Mouse (Mus musculus): Measurements from ENCODE around the gene Epdr1. TPM values are rescaled to one million over a fixed set of nuclear protein-coding genes. Genes with fewer than 3 reads are reported as not detected.

Gene Epdr1
- polyA plus RNA-seq, 1 experiment from 2014 or later = 51.8 TPM

DNA sequence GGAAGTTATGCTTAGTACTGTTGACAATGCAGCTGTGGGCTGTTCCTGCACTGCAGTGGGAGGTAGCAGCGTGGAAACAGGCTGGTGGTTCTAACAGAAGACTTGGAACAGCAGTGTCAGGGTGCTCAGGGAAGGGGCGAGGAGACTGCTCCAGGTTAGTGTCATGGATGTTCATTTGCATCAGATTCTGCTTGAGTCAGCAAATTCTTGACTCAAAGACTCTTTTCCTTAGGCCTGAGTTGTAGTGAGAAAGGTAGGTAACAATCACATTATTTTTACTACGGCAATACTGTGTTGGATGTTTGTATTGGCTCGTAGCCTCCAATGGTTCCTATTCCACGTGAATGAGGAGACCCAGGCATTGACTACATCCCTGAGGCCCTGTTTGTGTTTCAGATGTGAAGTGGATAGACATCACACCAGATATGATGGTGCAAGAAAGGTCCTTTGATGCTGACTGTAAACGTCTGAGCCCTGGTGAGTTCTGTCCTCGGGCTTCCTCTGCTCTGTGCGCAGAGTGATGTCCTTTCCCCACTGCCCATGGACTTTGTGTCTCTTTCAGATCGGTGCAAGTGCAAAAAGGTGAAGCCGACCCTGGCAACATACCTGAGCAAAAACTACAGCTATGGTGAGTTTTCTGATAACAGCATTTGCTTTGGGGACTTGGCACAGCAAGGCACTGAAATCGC is 5.0 kb upstream of the Epdr1 start:
- H3K4me1 ChIP-seq = peaks cover 12% of the 10 kb centered on the region
- H3K4me2 ChIP-seq (replicated peaks) = no peak overlapping the region
- no peak for ATAC-seq (ENCODE audit: insufficient number of reproducible peaks, low FRiP score, low TSS enrichment, low read depth)
- H3K9me3 ChIP-seq (replicated peaks) = no peaks in the 10 kb centered on the region
- H3K27me3 ChIP-seq = peaks cover 28% of the 10 kb centered on the region
- H3K9ac ChIP-seq = no peak overlapping the region
- H3K36me3 ChIP-seq = no peaks in the 10 kb centered on the region
- no peak overlapping the region for H3K4me3 ChIP-seq (replicated peaks)
- 81% methylated on average over 11 of the region's 11 CpGs for WGBS
- H3K27ac ChIP-seq (replicated peaks) = no peak overlapping the region

DNA sequence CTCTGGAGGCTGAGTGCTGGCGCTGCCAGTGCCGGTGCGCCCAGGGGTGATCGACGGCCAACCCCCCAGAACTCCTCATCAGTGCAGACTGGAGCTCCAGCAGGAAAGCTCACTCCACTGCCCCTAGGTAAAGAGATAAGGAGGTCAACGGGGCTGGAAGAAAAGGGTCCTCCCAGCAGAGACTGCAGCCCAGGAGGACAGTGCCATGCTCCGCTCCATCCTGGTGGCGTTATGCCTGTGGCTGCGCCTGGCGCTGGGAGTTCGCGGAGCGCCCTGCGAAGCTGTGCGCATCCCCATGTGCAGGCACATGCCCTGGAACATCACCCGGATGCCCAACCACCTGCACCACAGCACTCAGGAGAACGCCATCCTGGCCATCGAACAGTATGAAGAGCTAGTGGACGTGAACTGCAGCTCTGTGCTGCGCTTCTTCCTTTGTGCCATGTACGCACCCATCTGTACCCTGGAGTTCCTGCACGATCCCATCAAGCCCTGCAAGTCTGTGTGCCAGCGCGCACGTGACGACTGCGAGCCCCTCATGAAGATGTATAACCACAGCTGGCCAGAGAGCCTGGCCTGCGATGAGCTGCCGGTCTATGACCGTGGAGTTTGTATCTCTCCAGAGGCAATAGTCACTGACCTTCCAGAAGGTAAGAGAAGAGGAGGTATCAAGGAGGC is 3.6 kb upstream of the Epdr1 start:
- WGBS = 24% methylated on average over 30 of the region's 30 CpGs
- peaks cover 12% of the 10 kb centered on the region for H3K4me1 ChIP-seq
- H3K27ac ChIP-seq (replicated peaks) = no peak overlapping the region
- H3K9me3 ChIP-seq (replicated peaks) = no peaks in the 10 kb centered on the region
- H3K9ac ChIP-seq = peak overlapping the region; percentile 21; the same call in 1 of the 2 replicates
- no peak for ATAC-seq (ENCODE audit: insufficient number of reproducible peaks, low FRiP score, low TSS enrichment, low read depth)
- H3K27me3 ChIP-seq = peaks cover 28% of the 10 kb centered on the region
- H3K36me3 ChIP-seq = no peaks in the 10 kb centered on the region
- H3K4me3 ChIP-seq (replicated peaks) = peak overlapping the region; percentile 48
- H3K4me2 ChIP-seq (replicated peaks) = peak overlapping the region; percentile 86

DNA sequence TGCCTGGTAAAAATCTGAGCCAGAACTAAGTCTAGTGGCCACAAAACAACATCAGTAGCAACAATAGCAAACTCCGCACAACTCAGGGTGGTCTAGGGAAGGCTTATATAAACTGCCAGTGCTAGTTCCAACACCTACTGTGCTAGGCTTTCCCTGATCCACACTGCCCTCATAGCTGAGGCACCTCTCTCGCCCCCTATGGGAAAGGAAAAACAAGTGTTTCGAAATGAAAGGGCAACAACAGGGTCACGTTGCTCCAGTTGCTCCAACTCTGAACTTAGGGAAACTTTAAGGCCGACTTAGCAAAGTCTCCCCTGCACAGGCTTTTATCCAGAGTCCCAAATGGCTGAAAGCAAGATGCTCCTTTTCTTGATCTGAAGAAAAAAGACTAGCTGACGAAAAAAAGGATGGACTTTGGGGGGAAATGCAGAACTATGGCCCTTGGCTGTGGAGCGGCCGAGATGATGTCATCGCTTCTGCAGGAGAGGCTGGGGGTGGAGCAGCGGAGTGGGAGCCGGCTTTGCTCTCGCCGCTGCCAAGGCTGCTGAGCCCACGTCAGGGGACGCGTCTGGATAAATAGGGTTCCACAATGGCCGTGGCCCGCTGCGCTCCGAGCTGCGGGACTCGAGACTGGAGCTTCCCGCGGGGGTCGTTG is 3.0 kb upstream of the Epdr1 start, which contains the start of gene Sfrp4:
Gene Sfrp4, plus strand, starts transcription at position 532 of the 655 bp plus-strand sequence.
- ATAC-seq (ENCODE audit: insufficient number of reproducible peaks, low FRiP score, low TSS enrichment, low read depth) = peak; percentile 76; the same call in 1 of the 2 replicates
- H3K4me1 ChIP-seq = peaks cover 12% of the 10 kb centered on the region
- H3K36me3 ChIP-seq = no peaks in the 10 kb centered on the region
- H3K27ac ChIP-seq (replicated peaks) = no peak within 1 kb of the TSS
- H3K27me3 ChIP-seq = peaks cover 28% of the 10 kb centered on the region
- H3K9me3 ChIP-seq (replicated peaks) = no peaks in the 10 kb centered on the region
- H3K4me3 ChIP-seq (replicated peaks) = peak within 1 kb of the TSS; percentile 48
- 5% methylated on average over 25 of the region's 25 CpGs for WGBS
- peak within 1 kb of the TSS; percentile 21; the same call in 1 of the 2 replicates for H3K9ac ChIP-seq
- peak within 1 kb of the TSS; percentile 86 for H3K4me2 ChIP-seq (replicated peaks)

DNA sequence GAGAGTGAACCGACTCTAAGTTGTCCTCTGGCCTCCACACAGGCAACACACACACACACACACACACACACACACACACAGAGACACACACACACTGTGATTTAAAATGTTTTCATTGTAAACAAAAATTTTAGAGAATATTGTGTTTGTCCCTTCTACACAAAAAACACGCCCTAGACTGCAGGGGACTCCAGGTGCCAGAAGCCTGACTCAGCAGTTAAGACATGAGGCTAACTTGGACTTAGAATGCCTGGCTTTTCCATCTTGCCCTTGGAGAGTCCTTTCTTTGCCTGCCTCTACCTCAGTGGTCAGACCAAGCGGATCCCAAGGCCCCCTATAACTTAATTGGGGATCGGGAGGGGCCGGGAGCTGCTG is 899 bp downstream of the Epdr1 start:
- Histone ChIP-seq H3K4me1 (peaks cover 12% of the 10 kb centered on the region), H3K4me3 (replicated peaks) (peak overlapping the region; percentile 78), H3K27me3 (peaks cover 14% of the 10 kb centered on the region), H3K27ac (replicated peaks) (peak overlapping the region; percentile 74; the same call in 1 of the 2 replicates), H3K4me2 (replicated peaks) (peak overlapping the region; percentile 91), H3K9me3 (replicated peaks) (no peaks in the 10 kb centered on the region), H3K36me3 (no peaks in the 10 kb centered on the region), H3K9ac (peak overlapping the region; percentile 79)
- peak; percentile 65 for ATAC-seq (ENCODE audit: insufficient number of reproducible peaks, low FRiP score, low TSS enrichment, low read depth)
- 7% methylated on average over 5 of the region's 5 CpGs for WGBS

DNA sequence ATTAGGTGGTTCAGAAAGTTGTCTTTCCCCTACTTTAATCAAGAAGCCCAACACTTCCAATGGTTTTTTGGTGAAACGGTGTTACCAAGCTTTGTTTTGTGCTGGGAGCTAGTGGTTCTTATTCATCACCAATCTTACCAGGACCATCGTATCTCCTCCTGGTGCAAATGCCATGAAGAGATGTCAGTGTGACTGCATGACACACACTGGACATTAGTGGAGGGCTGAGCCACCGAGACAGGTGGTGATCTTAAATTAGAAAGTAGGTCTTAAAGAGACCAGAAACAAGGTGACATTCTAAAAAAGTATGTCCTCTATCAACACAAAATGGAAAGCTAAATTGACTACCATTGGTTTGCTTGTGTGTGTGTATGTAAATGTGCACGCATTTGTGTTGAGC is 1.6 kb downstream of the Epdr1 start:
- 93% methylated on average over 4 of the region's 4 CpGs for WGBS
- Histone ChIP-seq H3K4me2 (replicated peaks) (peak overlapping the region; percentile 91; the same call in 1 of the 2 replicates), H3K27me3 (peaks cover 6% of the 10 kb centered on the region), H3K9ac (no peak overlapping the region), H3K4me1 (peaks cover 7% of the 10 kb centered on the region), H3K9me3 (replicated peaks) (no peaks in the 10 kb centered on the region), H3K36me3 (no peaks in the 10 kb centered on the region), H3K4me3 (replicated peaks) (no peak overlapping the region), H3K27ac (replicated peaks) (no peak overlapping the region)
- no peak for ATAC-seq (ENCODE audit: insufficient number of reproducible peaks, low FRiP score, low TSS enrichment, low read depth)

DNA sequence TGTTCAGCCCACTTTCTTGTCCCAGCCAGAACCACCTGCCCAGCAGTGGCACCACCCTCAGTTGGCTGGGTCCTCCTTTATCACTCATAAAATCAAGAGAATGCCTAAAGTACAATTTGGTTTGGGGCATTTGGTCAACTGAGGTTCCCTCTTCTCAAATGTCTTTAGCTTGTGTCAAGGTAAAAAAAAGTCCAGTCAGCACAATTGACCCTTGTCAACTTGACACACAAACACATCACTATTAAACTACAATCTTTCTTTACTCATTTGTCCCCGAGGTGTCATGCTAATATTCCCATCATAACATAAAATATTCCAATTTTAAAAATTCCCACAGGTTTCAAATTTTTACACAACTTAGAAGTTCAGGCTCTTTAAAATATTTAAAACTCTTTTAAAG is 5.4 kb downstream of the Epdr1 start:
- ATAC-seq (ENCODE audit: insufficient number of reproducible peaks, low FRiP score, low TSS enrichment, low read depth) = no peak
- 78% methylated on average over 1 of the region's 1 CpGs for WGBS

DNA sequence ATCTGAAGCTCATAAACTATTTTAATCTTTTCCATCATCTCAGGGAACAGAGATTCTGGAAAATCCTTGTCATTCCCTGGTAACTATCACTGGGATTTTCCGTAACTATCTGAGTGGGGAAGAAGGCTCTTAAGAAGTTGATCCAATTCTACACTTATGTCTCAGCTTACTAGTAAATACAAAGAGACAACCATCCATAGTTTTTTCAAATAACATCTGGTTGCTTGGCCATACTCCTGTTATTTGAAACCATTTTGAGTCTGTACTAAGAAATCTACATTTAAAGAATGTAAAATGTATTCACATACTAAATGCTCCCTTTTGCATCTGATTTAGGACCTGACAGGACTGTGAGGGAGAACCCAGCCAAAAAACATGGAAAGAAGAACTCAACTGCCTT is 6.3 kb downstream of the Epdr1 start:
- WGBS = 60% methylated on average over 1 of the region's 1 CpGs
- H3K36me3 ChIP-seq = no peaks in the 10 kb centered on the region
- no peaks in the 10 kb centered on the region for H3K9me3 ChIP-seq (replicated peaks)
- no peak overlapping the region for H3K4me3 ChIP-seq (replicated peaks)
- no peaks in the 10 kb centered on the region for H3K27me3 ChIP-seq
- H3K27ac ChIP-seq (replicated peaks) = no peak overlapping the region
- no peak overlapping the region for H3K9ac ChIP-seq
- H3K4me1 ChIP-seq = no peaks in the 10 kb centered on the region
- H3K4me2 ChIP-seq (replicated peaks) = no peak overlapping the region
- peak; percentile 54; the same call in 1 of the 2 replicates for ATAC-seq (ENCODE audit: insufficient number of reproducible peaks, low FRiP score, low TSS enrichment, low read depth)

More for the DNA sequence above, 5.4 kb downstream of the Epdr1 start:
- no peaks in the 10 kb centered on the region for H3K4me1 ChIP-seq
- peak overlapping the region; percentile 53 for H3K27ac ChIP-seq (replicated peaks)
- H3K36me3 ChIP-seq = no peaks in the 10 kb centered on the region
- H3K27me3 ChIP-seq = no peaks in the 10 kb centered on the region
- H3K9ac ChIP-seq = no peak overlapping the region
- no peak overlapping the region for H3K4me2 ChIP-seq (replicated peaks)
- H3K4me3 ChIP-seq (replicated peaks) = no peak overlapping the region
- no peaks in the 10 kb centered on the region for H3K9me3 ChIP-seq (replicated peaks)

DNA sequence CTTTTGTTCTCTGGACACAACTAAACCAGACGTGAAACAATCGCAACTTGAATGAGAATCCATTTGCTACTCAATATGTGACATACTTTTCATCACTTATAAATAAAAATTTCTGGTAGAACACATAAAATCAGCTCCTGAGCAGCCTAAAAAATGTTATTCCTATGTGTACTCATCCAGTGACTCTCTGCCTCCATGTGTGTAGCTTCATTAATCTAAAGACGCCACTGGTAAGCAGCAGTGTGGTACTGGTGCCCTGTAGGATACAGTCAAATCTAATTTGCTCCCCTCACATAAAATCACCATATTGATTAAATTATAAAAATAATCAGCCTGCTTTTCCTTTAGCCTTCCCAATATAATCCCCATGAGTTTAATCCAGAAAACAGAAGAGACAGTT is 6.8 kb downstream of the Epdr1 start:
- H3K4me3 ChIP-seq (replicated peaks) = no peak overlapping the region
- no peak overlapping the region for H3K4me2 ChIP-seq (replicated peaks)
- no peak for ATAC-seq (ENCODE audit: insufficient number of reproducible peaks, low FRiP score, low TSS enrichment, low read depth)
- H3K27me3 ChIP-seq = no peaks in the 10 kb centered on the region
- H3K27ac ChIP-seq (replicated peaks) = no peak overlapping the region
- H3K4me1 ChIP-seq = no peaks in the 10 kb centered on the region
- no peaks in the 10 kb centered on the region for H3K36me3 ChIP-seq
- WGBS = 74% methylated on average over 3 of the region's 3 CpGs
- no peak overlapping the region for H3K9ac ChIP-seq
- H3K9me3 ChIP-seq (replicated peaks) = no peaks in the 10 kb centered on the region

DNA sequence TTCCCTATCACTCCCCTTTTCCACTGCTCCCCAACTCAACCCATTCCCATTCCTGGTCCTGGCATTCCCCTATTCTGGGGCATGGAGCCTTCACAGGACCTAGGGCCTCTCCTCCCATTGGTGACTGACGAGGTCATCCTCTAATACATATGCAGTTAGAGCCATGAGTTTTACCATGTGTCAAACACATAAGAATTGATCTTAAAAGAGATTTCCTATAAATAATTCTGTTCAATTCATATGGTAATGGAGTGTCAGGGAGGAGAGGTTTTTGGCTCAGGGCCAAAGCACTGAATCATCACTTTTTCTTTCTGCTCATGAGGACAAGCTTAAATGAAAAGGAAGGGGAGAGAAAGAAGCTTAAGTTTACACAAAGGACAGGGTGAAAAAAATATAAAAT is 7.4 kb downstream of the Epdr1 start:
- H3K27ac ChIP-seq (replicated peaks) = no peak overlapping the region
- no peaks in the 10 kb centered on the region for H3K9me3 ChIP-seq (replicated peaks)
- 75% methylated on average over 1 of the region's 1 CpGs for WGBS
- H3K27me3 ChIP-seq = no peaks in the 10 kb centered on the region
- no peaks in the 10 kb centered on the region for H3K4me1 ChIP-seq
- H3K36me3 ChIP-seq = no peaks in the 10 kb centered on the region
- H3K4me2 ChIP-seq (replicated peaks) = no peak overlapping the region
- no peak for ATAC-seq (ENCODE audit: insufficient number of reproducible peaks, low FRiP score, low TSS enrichment, low read depth)
- H3K4me3 ChIP-seq (replicated peaks) = no peak overlapping the region
- no peak overlapping the region for H3K9ac ChIP-seq

DNA sequence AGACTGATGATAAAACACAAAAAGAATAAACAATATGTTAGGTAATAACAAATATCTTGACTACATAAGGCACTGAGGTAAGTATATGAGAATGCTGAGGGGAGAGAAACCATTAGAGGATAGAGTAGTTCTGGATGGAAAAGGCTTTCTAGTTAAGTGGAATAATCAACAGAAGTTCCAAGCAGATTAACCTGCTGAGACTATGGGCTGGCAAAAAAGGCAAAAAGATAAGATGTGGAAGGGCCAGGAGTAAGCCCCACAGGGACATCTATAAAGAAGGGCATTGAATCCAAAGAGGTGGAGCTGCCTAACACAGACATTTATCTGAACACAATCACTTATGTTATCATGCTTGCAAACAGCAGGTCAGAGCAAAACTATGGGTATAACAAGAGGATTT is 11.6 kb downstream of the Epdr1 start:
- Histone ChIP-seq H3K27ac (replicated peaks) (no peak overlapping the region), H3K27me3 (no peaks in the 10 kb centered on the region), H3K9ac (no peak overlapping the region), H3K36me3 (no peaks in the 10 kb centered on the region), H3K4me3 (replicated peaks) (no peak overlapping the region), H3K4me2 (replicated peaks) (no peak overlapping the region), H3K4me1 (no peaks in the 10 kb centered on the region), H3K9me3 (replicated peaks) (no peaks in the 10 kb centered on the region)
- ATAC-seq (ENCODE audit: insufficient number of reproducible peaks, low FRiP score, low TSS enrichment, low read depth) = no peak

DNA sequence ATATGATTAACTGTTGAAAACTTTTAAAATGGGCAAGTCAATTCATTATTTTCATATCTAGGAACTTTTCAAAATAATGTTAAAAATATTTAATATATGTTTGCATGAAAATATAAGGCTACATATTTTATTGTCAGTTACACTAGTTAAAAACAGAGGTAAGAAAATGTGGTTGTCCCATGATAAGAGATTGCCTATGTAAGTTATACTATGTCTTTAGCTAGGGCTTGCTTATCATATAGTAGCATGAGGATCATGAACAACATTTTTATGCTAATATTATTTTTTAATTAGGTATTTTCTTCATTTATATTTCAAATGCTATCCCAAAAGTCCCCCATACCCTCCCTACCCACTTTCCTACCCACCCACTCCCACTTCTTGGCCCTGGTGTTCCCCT is 14.8 kb downstream of the Epdr1 start:
- Histone ChIP-seq H3K9me3 (replicated peaks) (no peaks in the 10 kb centered on the region), H3K36me3 (no peaks in the 10 kb centered on the region), H3K27ac (replicated peaks) (no peak overlapping the region), H3K27me3 (no peaks in the 10 kb centered on the region), H3K4me2 (replicated peaks) (no peak overlapping the region), H3K9ac (no peak overlapping the region), H3K4me3 (replicated peaks) (no peak overlapping the region), H3K4me1 (no peaks in the 10 kb centered on the region)
- no peak for ATAC-seq (ENCODE audit: insufficient number of reproducible peaks, low FRiP score, low TSS enrichment, low read depth)
